Comparison of ENCODE assay signal across 9 mouse cellular contexts in genomic region chr9:108691371-108691770, GRCm38 (mm10). TPM values are rescaled to one million over a fixed set of nuclear protein-coding genes. Genes with fewer than 3 reads are reported as not detected.
DNase-seq lines count a peak whose midpoint lies in the region; ATAC-seq and TF ChIP-seq lines count a peak whose summit lies in the region.
"Had no signal": no experiment of that assay in that cellular context is flagged by ENCODE, and none has a peak within 500 bp of the region (broad histone marks: within the 10 kb centered on the region; RNA-seq: fewer than 3 reads in every experiment).

No protein-coding gene starts in this region.

- no peak for TF ChIP-seq RAD21 in MEL (IDR thresholded peaks at IDR 0.05; ENCODE audit: low read depth, low read length)

- H3K9ac ChIP-seq in heart, adult 2 months (ENCODE audit: low read depth, low read length) = peak overlapping the region; percentile 72
- H3K9ac ChIP-seq in MEL (ENCODE audit: control insufficient read depth, low read depth, low read length, poor library complexity, severe bottlenecking) = peak overlapping the region; percentile 84
- peak overlapping the region; percentile 82 for H3K9ac ChIP-seq in heart, embryonic 12.5 days
- peak overlapping the region; percentile 43 for H3K9ac ChIP-seq in liver, embryonic 16.5 days (ENCODE audit: low read depth, low read length)

- H3K27ac ChIP-seq in heart, adult 2 months = peak overlapping the region; percentile 77
- peak overlapping the region; percentile 52; the same call in 1 of the 2 replicates for H3K27ac ChIP-seq in MEL (ENCODE audit: control insufficient read depth, low read depth, low read length)
- H3K27ac ChIP-seq in heart, embryonic 12.5 days (ENCODE audit: poor library complexity, severe bottlenecking) = no peak overlapping the region
- peak overlapping the region; percentile 78 for H3K27ac ChIP-seq in liver, embryonic 16.5 days (ENCODE audit: low read length)
- peak overlapping the region; percentile 86 for H3K27ac ChIP-seq in small intestine, adult 2 months (ENCODE audit: insufficient read depth, low read depth, low read length)

- no peaks in the 10 kb centered on the region for H3K27me3 ChIP-seq in heart, adult 2 months (ENCODE audit: control insufficient read depth, insufficient read depth, low read length)
- no peaks in the 10 kb centered on the region for H3K27me3 ChIP-seq in MEL (ENCODE audit: control insufficient read depth in 1 of 2, insufficient read depth in 2 of 2, low read length in 2 of 2)
- H3K27me3 ChIP-seq in heart, embryonic 12.5 days (replicated peaks) = no peaks in the 10 kb centered on the region
- peaks cover 24% of the 10 kb centered on the region for H3K27me3 ChIP-seq in liver, embryonic 16.5 days (ENCODE audit: control insufficient read depth, insufficient read depth, low read depth, low read length)
- H3K27me3 ChIP-seq in small intestine, adult 2 months (ENCODE audit: control insufficient read depth, insufficient read depth, low read length) = no peaks in the 10 kb centered on the region
- H3K27me3 ChIP-seq: Patski had no signal

- peak overlapping the region; percentile 93 for H3K4me3 ChIP-seq in heart, adult 2 months
- peak overlapping the region; percentile 82 to 86 for H3K4me3 ChIP-seq in MEL (ENCODE audit: control insufficient read depth in 1 of 2, insufficient read depth in 1 of 2, low read depth in 2 of 2, low read length in 2 of 2)
- H3K4me3 ChIP-seq in heart, embryonic 12.5 days = peak overlapping the region; percentile 76
- H3K4me3 ChIP-seq in liver, embryonic 16.5 days (ENCODE audit: low read depth, low read length) = peak overlapping the region; percentile 73
- no peak overlapping the region; the same call in 1 of the 2 replicates for H3K4me3 ChIP-seq in small intestine, adult 2 months (ENCODE audit: low read depth, low read length)

- ATAC-seq in heart, embryonic 12.5 days (ENCODE audit: insufficient number of reproducible peaks, low FRiP score) = no peak; the same call in 1 of the 2 replicates
- peak; percentile 4; the same call in 1 of the 2 replicates for ATAC-seq in liver, embryonic 16.5 days (ENCODE audit: low read depth)
- no peak for ATAC-seq in frontal cortex, adult (ENCODE audit: low TSS enrichment)

- peak overlapping the region; percentile 96 for H3K4me2 ChIP-seq in heart, embryonic 12.5 days
- peak overlapping the region; percentile 95 for H3K4me2 ChIP-seq in liver, embryonic 16.5 days (ENCODE audit: low read depth, low read length)

- no peak for TF ChIP-seq POLR2A in heart, adult 2 months (IDR thresholded peaks at IDR 0.05; ENCODE audit: insufficient read depth, low read depth, low read length)
- no peak for TF ChIP-seq POLR2A in MEL (IDR thresholded peaks at IDR 0.05; ENCODE audit: control insufficient read depth in 1 of 2, insufficient read depth in 1 of 2, low read depth in 1 of 2, low read length in 2 of 2, poor library complexity in 1 of 2)
- TF ChIP-seq POLR2A in small intestine, adult 2 months (IDR thresholded peaks at IDR 0.05; ENCODE audit: low read depth, low read length) = no peak; the same call in 1 of the 2 replicates

- H3K4me1 ChIP-seq in heart, adult 2 months (ENCODE audit: control insufficient read depth, insufficient read depth, low read length) = peaks cover 5% of the 10 kb centered on the region; the same call in 1 of the 2 replicates
- peaks cover 7% of the 10 kb centered on the region in 2 experiments for H3K4me1 ChIP-seq in MEL (ENCODE audit: control insufficient read depth in 1 of 2, insufficient read depth in 2 of 2, low read length in 2 of 2)
- peaks cover 26% of the 10 kb centered on the region for H3K4me1 ChIP-seq in heart, embryonic 12.5 days (replicated peaks)
- peaks cover 16% of the 10 kb centered on the region for H3K4me1 ChIP-seq in liver, embryonic 16.5 days (ENCODE audit: control insufficient read depth, low read depth, low read length)
- peaks cover 40% of the 10 kb centered on the region for H3K4me1 ChIP-seq in small intestine, adult 2 months (ENCODE audit: control insufficient read depth, insufficient read depth, insufficient read length, low read length)

- 58% methylated on average over 8 of the region's 8 CpGs for WGBS in heart, adult 2 months
- WGBS in heart, embryonic 12.5 days = 64% methylated on average over 8 of the region's 8 CpGs
- WGBS in liver, embryonic 16.5 days (ENCODE audit: insufficient replicate concordance) = 52% methylated on average over 8 of the region's 8 CpGs
- WGBS in small intestine, adult 2 months = 31% methylated on average over 8 of the region's 8 CpGs

- H3K9me3 ChIP-seq in MEL (replicated peaks; ENCODE audit: insufficient read depth, low read length) = no peaks in the 10 kb centered on the region
- no peaks in the 10 kb centered on the region for H3K9me3 ChIP-seq in heart, embryonic 12.5 days (replicated peaks)
- H3K9me3 ChIP-seq in liver, embryonic 16.5 days (replicated peaks; ENCODE audit: control insufficient read depth, low read length) = no peaks in the 10 kb centered on the region

- TF ChIP-seq CTCF in heart, adult 2 months (IDR thresholded peaks at IDR 0.05) = no peak
- TF ChIP-seq CTCF in MEL (IDR thresholded peaks at IDR 0.05 in 2 of 3, conservative IDR thresholded peaks at IDR 0.05 in 1 of 3; ENCODE audit: control insufficient read depth in 1 of 3, insufficient read depth in 1 of 3, low read depth in 2 of 3, low read length in 3 of 3, poor library complexity in 1 of 3, severe bottlenecking in 1 of 3) = no peak
- no peak for TF ChIP-seq CTCF in small intestine, adult 2 months (IDR thresholded peaks at IDR 0.05; ENCODE audit: extremely low read depth, insufficient read length, insufficient replicate concordance, low read depth, low read length)

- peak; percentile 18 to 25 for DNase-seq in heart, adult 2 months
- DNase-seq in heart, postnatal 25 days (ENCODE audit: low spot score) = no peak
- DNase-seq in MEL (ENCODE audit: low read depth, low spot score) = peak; percentile 69
- no peak for DNase-seq in thymus, postnatal 14 days

- H3K79me2 ChIP-seq in heart, adult 2 months (replicated peaks; ENCODE audit: control insufficient read depth, insufficient read depth, low read length) = no peaks in the 10 kb centered on the region; the same call in 1 of the 2 replicates
- H3K79me2 ChIP-seq in MEL (ENCODE audit: control insufficient read depth, insufficient read depth, low read length, poor library complexity) = peaks cover 33% of the 10 kb centered on the region

- intact Hi-C loops in heart, adult 2 months (cut with DNase I) = loop anchor here (5.0 kb wide), 1 partner anchor 44 kb away; the partner anchor contains the start of gene Arih2
- intact Hi-C loops in heart, postnatal 25 days (cut with DNase I) = no loop called here

- no peak for TF ChIP-seq EP300 in heart, adult 2 months (IDR thresholded peaks at IDR 0.05; ENCODE audit: insufficient read depth, low read depth, low read length)
- no peak for TF ChIP-seq EP300 in MEL (IDR thresholded peaks at IDR 0.05; ENCODE audit: low read depth in 1 of 2, low read length in 2 of 2)

- H3K36me3 ChIP-seq in heart, adult 2 months (ENCODE audit: control insufficient read depth, insufficient read depth, low read length) = peaks cover 2% of the 10 kb centered on the region; the same call in 1 of the 2 replicates
- H3K36me3 ChIP-seq in MEL (ENCODE audit: control insufficient read depth in 1 of 2, insufficient read depth in 2 of 2, low read length in 2 of 2) = peaks cover 0 to 22% of the 10 kb centered on the region in 2 experiments; a peak in 2 of 4 replicates
- H3K36me3 ChIP-seq in heart, embryonic 12.5 days = no peaks in the 10 kb centered on the region; the same call in 1 of the 2 replicates
- no peaks in the 10 kb centered on the region for H3K36me3 ChIP-seq in liver, embryonic 16.5 days (ENCODE audit: control insufficient read depth, insufficient read depth)
- H3K36me3 ChIP-seq in small intestine, adult 2 months (ENCODE audit: control insufficient read depth, insufficient read depth, low read length) = no peaks in the 10 kb centered on the region

TF ChIP-seq in MEL, 35 proteins besides CTCF, POLR2A, EP300 and RAD21 (continues in another document):
- TF ChIP-seq E2F4 (IDR thresholded peaks at IDR 0.05; ENCODE audit: borderline replicate concordance, low read depth, low read length) (no peak), USF1 (IDR thresholded peaks at IDR 0.05; ENCODE audit: low read depth, low read length) (no peak), CHD1 (IDR thresholded peaks at IDR 0.05; ENCODE audit: low read depth, low read length) (no peak), POLR2AphosphoS5 (IDR thresholded peaks at IDR 0.05; ENCODE audit: borderline replicate concordance, low read depth, low read length) (no peak)

RNA-seq across cellular contexts. Expression of gene Prkar2a, which starts 2.3 kb away (rescaled TPM):
- 10 to 100 TPM; 78.8 to 82.8 TPM for total RNA-seq in heart, adult 2 months (2021)
- 22.9 and 42.6 TPM in 2 replicates for polyA plus RNA-seq in heart, adult 2 months (2012; rRNA removed)
- 10 to 100 TPM; 80.3 to 81.8 TPM for total RNA-seq in heart, postnatal 25 days (2021)
- total RNA-seq in MEL (2012; rRNA removed) = 18.9 and 22.4 TPM in 2 replicates
- 100 to 1,000 TPM in 1 of 2 experiments, 10 to 100 TPM in 1; 87.9 to 230 TPM for polyA plus RNA-seq in MEL (2012; ENCODE audit: insufficient read depth in 1 of 2, insufficient read length in 2 of 2, low read depth in 1 of 2, low replicate concordance in 2 of 2, missing spikeins in 1 of 2)
- 41.8 and 44.0 TPM in 2 replicates for polyA plus RNA-seq in heart, embryonic 12.5 days (2016; fragmentation: Nextera tagmentation; extraction: Ambion mirVana)
- polyA plus RNA-seq in liver, embryonic 16.5 days (2015; fragmentation: Nextera tagmentation; extraction: Ambion mirVana) = 6.6 and 8.8 TPM in 2 replicates
- 17.6 and 31.5 TPM in 2 replicates for polyA plus RNA-seq in small intestine, adult 2 months (2012; rRNA removed)

RNA-seq across cellular contexts. Expression of gene Slc25a20, which starts 29.5 kb away (rescaled TPM):
- total RNA-seq in heart, adult 2 months (2021) = 100 to 1,000 TPM; 190 to 203 TPM
- polyA plus RNA-seq in heart, adult 2 months (2012; rRNA removed) = 122 and 169 TPM in 2 replicates
- total RNA-seq in heart, postnatal 25 days (2021) = 100 to 1,000 TPM; 192 to 211 TPM
- total RNA-seq in MEL (2012; rRNA removed) = 15.6 and 19.3 TPM in 2 replicates
- polyA plus RNA-seq in MEL (2012; ENCODE audit: insufficient read depth in 1 of 2, insufficient read length in 2 of 2, low read depth in 1 of 2, low replicate concordance in 2 of 2, missing spikeins in 1 of 2) = 10 to 100 TPM in 1 of 2 experiments, not detected in 1; 24.1 TPM
- 57.1 and 59.3 TPM in 2 replicates for polyA plus RNA-seq in heart, embryonic 12.5 days (2016; fragmentation: Nextera tagmentation; extraction: Ambion mirVana)
- 28.9 and 30.9 TPM in 2 replicates for polyA plus RNA-seq in liver, embryonic 16.5 days (2015; fragmentation: Nextera tagmentation; extraction: Ambion mirVana)
- polyA plus RNA-seq in small intestine, adult 2 months (2012; rRNA removed) = 19.7 and 26.0 TPM in 2 replicates

RNA-seq across cellular contexts. Expression of gene Arih2, which starts 42.2 kb away (rescaled TPM):
- total RNA-seq in heart, adult 2 months (2021) = 10 to 100 TPM; 42.5 to 45.5 TPM
- polyA plus RNA-seq in heart, adult 2 months (2012; rRNA removed) = 25.9 and 40.5 TPM in 2 replicates
- 10 to 100 TPM; 41.3 to 42.2 TPM for total RNA-seq in heart, postnatal 25 days (2021)
- total RNA-seq in MEL (2012; rRNA removed) = 55.8 and 59.6 TPM in 2 replicates
- 10 to 100 TPM in 1 of 2 experiments, not detected in 1; 66.5 TPM for polyA plus RNA-seq in MEL (2012; ENCODE audit: insufficient read depth in 1 of 2, insufficient read length in 2 of 2, low read depth in 1 of 2, low replicate concordance in 2 of 2, missing spikeins in 1 of 2)
- polyA plus RNA-seq in heart, embryonic 12.5 days (2016; fragmentation: Nextera tagmentation; extraction: Ambion mirVana) = 49.1 and 49.7 TPM in 2 replicates
- polyA plus RNA-seq in liver, embryonic 16.5 days (2015; fragmentation: Nextera tagmentation; extraction: Ambion mirVana) = 30.4 and 31.6 TPM in 2 replicates
- 13.1 and 22.4 TPM in 2 replicates for polyA plus RNA-seq in small intestine, adult 2 months (2012; rRNA removed)

Comparison
In these comparisons a context has a peak if more than half of its experiments do, and no peak if none do; other contexts are left out.
1. DNase-seq: peak in heart, adult 2 months (2 of 2) and MEL (single experiment); none in heart, postnatal 25 days (single experiment) and thymus, postnatal 14 days (single experiment).
2. Peak in every context shown above with its lines, with median percentiles within 50 percentile points of each other: H3K9ac ChIP-seq.